Mouse (Mus musculus) liver, adult 2 months (tissue): ENCODE measurements around the gene Ccdc141. TPM values are rescaled to one million over a fixed set of nuclear protein-coding genes. Genes with fewer than 3 reads are reported as not detected.
"Not testable (repeated sequence)": the region's sequence is repeated elsewhere in the genome, so short reads cannot be mapped to it uniquely, and the experiment has no call there.

Experiments
- DNase-seq: peaks from one replicate; pipeline ENCODE4 v3.0.0-alpha.2; 2011; ENCODE audit warnings: low read depth, low spot score; ENCODE audit errors: extremely low read depth
- H3K27ac ChIP-seq: fragments of 200-500 bp; replicated peaks from 2 replicates; pipeline ENCODE4 v1.5.1; 2012; ENCODE audit warnings: low read depth, mild to moderate bottlenecking, control low read depth, inconsistent platforms, low read length; ENCODE audit not compliant: insufficient read depth
- H3K27me3 ChIP-seq: fragments of 200-500 bp; 2 replicates; pipeline ENCODE4 v1.6.1; 2012; ENCODE audit warnings: mild to moderate bottlenecking, moderate library complexity, low read length, inconsistent platforms; ENCODE audit not compliant: control insufficient read depth, insufficient read depth
- H3K36me3 ChIP-seq: fragments of 200-500 bp; 2 replicates; pipeline ENCODE4 v1.6.1; 2012; ENCODE audit warnings: low read length, inconsistent platforms; ENCODE audit not compliant: control insufficient read depth, insufficient read depth
- H3K4me1 ChIP-seq: fragments of 200-500 bp; 2 replicates; pipeline ENCODE4 v1.6.1; 2011; ENCODE audit warnings: low read length; ENCODE audit not compliant: control insufficient read depth, insufficient read depth
- H3K4me3 ChIP-seq: fragments of 200-500 bp; 2 replicates; pipeline ENCODE4 v1.5.1; 2011; ENCODE audit warnings: low read depth, mild to moderate bottlenecking, control low read depth, low read length, moderate library complexity; ENCODE audit not compliant: insufficient read depth
- H3K79me2 ChIP-seq: fragments of 200-500 bp; 2 replicates; pipeline ENCODE4 v1.6.1; 2012; ENCODE audit warnings: inconsistent platforms, mild to moderate bottlenecking, low read length, moderate library complexity; ENCODE audit not compliant: control insufficient read depth, insufficient read depth
- H3K9ac ChIP-seq: fragments of 200-500 bp; 2 replicates; pipeline ENCODE4 v1.6.1; 2012; ENCODE audit warnings: low read depth, mild to moderate bottlenecking, control low read depth, inconsistent platforms, low read length
- CTCF ChIP-seq: fragments of 200-500 bp; IDR thresholded peaks from 2 replicates; pipeline ENCODE4 v1.5.1; 2011; ENCODE audit warnings: low read depth, low read length, control low read depth
- POLR2A ChIP-seq: fragments of 200-500 bp; IDR thresholded peaks from 2 replicates; pipeline ENCODE4 v1.6.1; 2011; ENCODE audit warnings: low read length, control low read depth; ENCODE audit not compliant: insufficient read depth; ENCODE audit errors: extremely low read depth
- WGBS: fragments of 180-500 bp; shearing (Covaris S2); methylation state at CpG from one replicate; pipeline ENCODE4 v1.1.7; 2018; 5-methylcytosine and 5-hydroxymethylcytosine counted together
- polyA plus RNA-seq: library from polyadenylated mRNA; depleted of rRNA; stranded (reverse); fragments of >200 nt; gene quantifications from 2 replicates; pipeline ENCODE4 v1.2.3, GENCODE M21; 2012
- total RNA-seq: library from RNA; depleted of rRNA; stranded (reverse); fragments of >200 nt; gene quantifications from 2 replicates; pipeline ENCODE4 v1.2.3, GENCODE M21; 2014

Gene Ccdc141
- total and polyA plus RNA-seq, 2 experiments = 8.6 to 17.7 TPM

DNA sequence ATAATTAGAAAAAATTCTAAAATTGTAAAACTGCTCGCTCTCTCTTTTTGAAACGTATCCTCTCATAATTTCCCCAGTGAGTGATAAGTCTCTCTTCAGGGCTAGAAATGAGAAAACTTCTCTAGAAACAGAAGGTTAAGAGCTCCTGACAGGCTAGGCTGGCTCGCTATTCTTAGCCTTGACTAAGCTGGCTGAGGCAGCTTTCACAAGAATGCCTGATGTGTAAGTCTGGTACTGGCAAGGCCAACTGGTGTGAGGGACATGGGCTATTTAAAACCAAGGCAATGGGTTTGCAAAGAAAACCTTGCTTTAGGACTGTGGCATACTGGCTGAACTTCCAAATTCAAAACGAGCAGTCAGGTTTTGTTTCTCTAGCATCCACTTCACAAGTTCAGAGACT lies 136.3 kb downstream of the Ccdc141 start:
- no peak overlapping the region for H3K9ac ChIP-seq
- no peaks in the 10 kb centered on the region for H3K79me2 ChIP-seq
- H3K27me3 ChIP-seq = no peaks in the 10 kb centered on the region
- peaks cover 19% of the 10 kb centered on the region for H3K36me3 ChIP-seq
- H3K4me1 ChIP-seq = no peaks in the 10 kb centered on the region
- WGBS = 89% methylated on average over 4 of the region's 4 CpGs
- H3K27ac ChIP-seq = no peak overlapping the region
- DNase-seq = no peak
- TF ChIP-seq POLR2A = no peak
- no peak for TF ChIP-seq CTCF
- no peak overlapping the region for H3K4me3 ChIP-seq

DNA sequence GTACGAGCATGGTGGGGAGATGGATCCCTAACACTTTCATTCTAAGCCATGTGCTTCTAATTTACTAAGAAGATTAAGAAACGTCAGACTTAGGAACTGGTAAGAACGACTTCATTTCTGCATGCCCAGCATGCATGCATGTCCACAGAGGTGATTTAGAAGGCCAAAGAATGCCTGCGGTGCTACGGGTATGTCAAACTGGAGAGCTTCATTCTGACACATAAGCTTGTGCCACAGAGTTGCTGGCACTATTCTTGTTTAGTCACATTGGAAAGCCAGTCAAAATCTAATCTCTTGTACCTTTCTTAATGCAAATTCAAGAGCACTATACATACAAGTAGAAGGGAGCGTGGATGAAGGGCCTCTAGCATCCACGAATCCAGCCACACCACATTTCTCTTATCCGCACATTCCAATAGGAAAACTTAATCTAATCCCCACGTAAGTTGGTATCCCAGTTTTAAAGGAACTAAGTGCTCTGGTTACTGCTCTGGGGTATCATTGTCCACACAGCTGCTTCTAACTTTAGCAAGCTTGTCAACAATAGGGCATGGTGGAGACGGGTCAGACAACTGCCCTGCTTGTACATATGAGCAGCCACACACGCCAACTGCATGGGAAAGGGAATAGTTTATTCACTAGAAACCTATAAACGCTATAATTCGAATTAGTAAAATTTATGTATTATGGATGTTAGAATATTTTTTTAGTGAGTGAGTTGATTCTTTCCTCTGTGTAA lies 136.9 kb downstream of the Ccdc141 start:
- Histone ChIP-seq H3K4me3 (no peak overlapping the region), H3K9ac (no peak overlapping the region), H3K27ac (no peak overlapping the region), H3K36me3 (peaks cover 19% of the 10 kb centered on the region), H3K4me1 (peaks cover 1% of the 10 kb centered on the region; the same call in 1 of the 2 replicates), H3K27me3 (no peaks in the 10 kb centered on the region), H3K79me2 (no peaks in the 10 kb centered on the region)
- TF ChIP-seq CTCF = no peak
- TF ChIP-seq POLR2A = no peak
- no peak for DNase-seq
- WGBS = 89% methylated on average over 13 of the region's 13 CpGs

DNA sequence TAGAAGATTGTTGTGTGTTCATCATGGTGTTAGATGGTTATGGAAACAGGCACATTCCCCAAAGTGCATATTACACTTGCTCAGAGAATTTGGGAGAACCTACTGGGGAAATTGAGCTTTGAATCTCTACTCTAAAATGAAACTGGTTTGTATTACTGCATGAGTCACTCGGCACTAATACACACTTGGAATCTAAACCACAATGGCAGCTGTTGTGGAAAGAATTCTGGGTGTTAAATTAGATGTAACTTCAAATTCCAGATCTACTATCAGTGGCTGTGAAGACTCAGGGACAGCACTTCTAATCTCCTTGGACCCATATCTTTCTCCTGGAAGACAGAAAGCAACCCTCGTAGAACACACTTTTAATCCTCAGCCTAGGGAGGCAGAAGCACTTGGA lies 149.8 kb downstream of the Ccdc141 start:
- peaks cover 28% of the 10 kb centered on the region for H3K36me3 ChIP-seq
- WGBS = 86% methylated on average over 2 of the region's 2 CpGs
- no peaks in the 10 kb centered on the region for H3K4me1 ChIP-seq
- H3K27me3 ChIP-seq = no peaks in the 10 kb centered on the region
- H3K9ac ChIP-seq = no peak overlapping the region
- no peak overlapping the region for H3K4me3 ChIP-seq
- H3K27ac ChIP-seq = no peak overlapping the region
- TF ChIP-seq POLR2A = no peak
- no peak for TF ChIP-seq CTCF
- H3K79me2 ChIP-seq = no peaks in the 10 kb centered on the region
- DNase-seq = no peak

DNA sequence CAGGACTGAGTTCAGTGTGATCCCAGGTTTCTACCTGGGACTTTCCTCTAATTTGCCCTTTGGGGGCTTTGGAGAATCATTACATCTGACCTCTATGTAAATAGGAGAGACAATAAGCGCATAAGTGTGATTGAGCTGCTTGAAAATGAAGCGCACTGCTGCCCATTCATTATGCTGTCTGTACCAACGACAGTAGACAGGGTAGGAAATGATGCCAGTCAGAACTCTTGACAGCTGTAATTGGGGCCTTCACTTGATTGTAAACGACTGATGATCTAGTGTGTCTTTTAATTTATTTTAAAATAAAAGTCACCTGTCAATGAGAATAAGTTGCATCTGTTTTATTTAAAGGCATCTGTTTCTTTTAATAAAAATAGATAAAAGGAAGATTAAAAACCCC lies 152.7 kb downstream of the Ccdc141 start:
- DNase-seq = no peak
- no peak overlapping the region for H3K4me3 ChIP-seq
- no peaks in the 10 kb centered on the region for H3K27me3 ChIP-seq
- H3K9ac ChIP-seq = no peak overlapping the region
- no peak for TF ChIP-seq CTCF
- TF ChIP-seq POLR2A = no peak
- peaks cover 39% of the 10 kb centered on the region for H3K36me3 ChIP-seq
- WGBS = 81% methylated on average over 4 of the region's 4 CpGs
- H3K4me1 ChIP-seq = no peaks in the 10 kb centered on the region
- no peak overlapping the region for H3K27ac ChIP-seq
- no peaks in the 10 kb centered on the region for H3K79me2 ChIP-seq

DNA sequence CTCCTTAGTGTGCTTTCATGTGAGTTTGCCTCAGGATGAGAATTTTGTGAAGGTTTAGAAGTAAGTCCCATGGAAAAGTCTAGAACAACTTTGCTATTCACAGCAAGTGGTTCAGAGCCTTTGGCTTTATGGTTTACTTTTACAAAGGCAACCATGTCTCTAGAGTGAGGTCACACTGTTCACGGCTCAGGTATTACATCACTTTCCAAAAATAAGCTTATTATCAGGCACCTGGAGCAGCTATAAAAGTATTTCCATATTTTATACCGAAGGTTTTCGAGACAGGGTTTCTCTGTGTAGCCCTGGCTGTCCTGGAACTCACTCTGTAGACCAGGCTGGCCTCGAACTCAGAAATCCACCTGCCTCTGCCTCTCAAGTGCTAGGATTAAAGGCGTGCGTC lies 157.0 kb downstream of the Ccdc141 start:
- not testable (repeated sequence) for H3K9ac ChIP-seq, H3K27me3 ChIP-seq, H3K79me2 ChIP-seq, H3K4me1 ChIP-seq, H3K27ac ChIP-seq, DNase-seq, H3K4me3 ChIP-seq
- 84% methylated on average over 6 of the region's 6 CpGs for WGBS
- H3K36me3 ChIP-seq = peaks cover 31% of the 10 kb centered on the region

DNA sequence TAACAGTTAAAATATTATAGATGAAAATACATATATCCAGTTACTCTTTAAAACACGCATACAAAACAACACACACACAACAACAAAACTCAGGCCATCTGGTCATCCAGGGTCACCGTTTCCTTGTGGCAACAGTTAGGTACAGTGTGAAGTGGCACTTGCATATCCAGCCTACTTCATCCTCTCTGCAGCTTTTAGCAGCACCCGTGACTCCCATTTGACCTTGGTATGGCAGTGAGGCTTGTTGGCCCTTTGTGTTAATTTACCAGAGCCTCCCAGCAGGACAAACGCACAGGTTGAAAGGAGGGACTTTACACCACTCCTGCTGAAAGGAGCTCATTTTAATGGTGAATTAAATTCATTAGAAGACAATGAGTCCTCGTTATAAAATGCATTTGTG lies 158.5 kb downstream of the Ccdc141 start:
- Histone ChIP-seq H3K27me3 (no peaks in the 10 kb centered on the region), H3K36me3 (peaks cover 24% of the 10 kb centered on the region), H3K4me1 (no peaks in the 10 kb centered on the region), H3K27ac (no peak overlapping the region), H3K4me3 (no peak overlapping the region), H3K79me2 (no peaks in the 10 kb centered on the region), H3K9ac (no peak overlapping the region)
- DNase-seq = no peak
- TF ChIP-seq CTCF = no peak
- WGBS = 90% methylated on average over 5 of the region's 5 CpGs
